Mouse (Mus musculus): ENCODE measurements around the gene Agps. TPM values are rescaled to one million over a fixed set of nuclear protein-coding genes. Genes with fewer than 3 reads are reported as not detected.
"Not testable (repeated sequence)": the region's sequence is repeated elsewhere in the genome, so short reads cannot be mapped to it uniquely, and the experiment has no call there.

Agps gene
- polyA plus RNA-seq, 1 experiment = 2.9 TPM

DNA sequence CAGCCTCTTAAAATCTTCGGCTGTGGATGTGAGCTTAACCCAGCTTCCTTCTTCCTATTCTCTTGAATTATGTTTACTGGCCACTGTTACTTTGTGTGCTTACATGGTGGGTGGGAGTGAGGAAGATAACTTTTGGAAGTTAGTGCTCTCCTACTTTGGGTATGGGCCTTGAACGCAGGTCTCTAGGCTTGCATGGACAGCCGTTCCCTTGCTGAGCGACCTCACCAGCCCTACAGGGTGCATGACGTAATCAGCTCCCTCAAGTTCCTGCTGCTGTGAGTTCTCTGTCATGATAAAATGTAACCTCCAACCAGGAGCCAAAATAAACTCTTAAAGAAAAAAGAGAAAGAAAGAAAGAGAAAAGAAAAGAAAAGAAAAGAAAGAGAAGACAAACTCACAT lies 132.1 kb downstream of the Agps start:
- Histone ChIP-seq H3K4me1 (peaks cover 24% of the 10 kb centered on the region), H3K36me3 (replicated peaks; ENCODE audit: low read length) (no peaks in the 10 kb centered on the region), H3K4me3 (replicated peaks) (peak overlapping the region; percentile 90), H3K9me3 (no peaks in the 10 kb centered on the region), H3K27me3 (replicated peaks) (peaks cover 9% of the 10 kb centered on the region)
- no peak for TF ChIP-seq GATA1 (IDR thresholded peaks at IDR 0.05; ENCODE audit: borderline replicate concordance, low read length)
- no peak for TF ChIP-seq FLI1 (IDR thresholded peaks at IDR 0.05; ENCODE audit: low read length)

DNA sequence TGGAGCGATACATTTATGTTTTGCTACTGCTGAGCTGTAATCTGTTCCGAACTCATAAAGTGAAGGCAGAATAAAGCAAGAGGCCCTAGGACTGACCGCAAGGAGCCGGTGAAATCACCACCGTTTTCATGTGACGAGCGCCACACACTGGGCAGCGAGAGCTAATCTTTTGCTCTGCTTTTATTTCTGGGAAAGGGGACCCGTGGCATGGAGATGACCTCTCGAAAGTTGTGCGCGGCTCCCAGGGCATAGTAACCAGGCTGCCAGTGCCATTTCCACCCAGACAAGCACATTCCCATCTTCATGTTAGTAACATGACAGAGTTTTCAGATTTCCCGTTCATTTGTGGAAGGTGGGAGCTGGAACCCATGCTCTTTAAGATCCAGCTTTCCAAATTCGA lies 132.5 kb downstream of the Agps start:
- peaks cover 24% of the 10 kb centered on the region for H3K4me1 ChIP-seq
- H3K27me3 ChIP-seq (replicated peaks) = peaks cover 8% of the 10 kb centered on the region
- peak overlapping the region; percentile 90 for H3K4me3 ChIP-seq (replicated peaks)
- no peaks in the 10 kb centered on the region for H3K9me3 ChIP-seq
- no peak for TF ChIP-seq FLI1 (IDR thresholded peaks at IDR 0.05; ENCODE audit: low read length)
- TF ChIP-seq GATA1 (IDR thresholded peaks at IDR 0.05; ENCODE audit: borderline replicate concordance, low read length) = no peak
- no peaks in the 10 kb centered on the region for H3K36me3 ChIP-seq (replicated peaks; ENCODE audit: low read length)

DNA sequence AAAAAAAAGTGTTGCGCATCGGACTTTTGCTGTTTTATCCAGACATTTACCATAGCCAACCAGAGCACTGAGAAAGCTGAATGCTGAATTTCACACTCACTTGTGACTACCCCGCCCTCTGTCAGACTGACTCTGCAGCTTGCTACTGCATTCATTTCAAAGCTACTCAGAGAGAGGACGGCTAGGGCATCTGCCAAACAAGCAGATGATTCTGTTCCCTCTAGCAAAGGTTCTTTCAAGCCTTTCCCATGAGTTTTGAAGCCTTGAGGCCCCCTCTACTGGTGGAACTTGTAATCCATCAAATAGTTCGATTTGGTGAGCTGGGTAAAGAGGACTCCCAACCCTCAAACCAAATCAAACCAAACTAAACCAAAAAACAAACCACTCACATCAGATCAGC lies 133.0 kb downstream of the Agps start:
- Histone ChIP-seq H3K36me3 (replicated peaks; ENCODE audit: low read length) (no peaks in the 10 kb centered on the region), H3K4me1 (peaks cover 24% of the 10 kb centered on the region), H3K9me3 (no peaks in the 10 kb centered on the region), H3K27me3 (replicated peaks) (peaks cover 10% of the 10 kb centered on the region), H3K4me3 (replicated peaks) (peak overlapping the region; percentile 90)
- TF ChIP-seq GATA1 (IDR thresholded peaks at IDR 0.05; ENCODE audit: borderline replicate concordance, low read length) (no peak), FLI1 (IDR thresholded peaks at IDR 0.05; ENCODE audit: low read length) (no peak)

DNA sequence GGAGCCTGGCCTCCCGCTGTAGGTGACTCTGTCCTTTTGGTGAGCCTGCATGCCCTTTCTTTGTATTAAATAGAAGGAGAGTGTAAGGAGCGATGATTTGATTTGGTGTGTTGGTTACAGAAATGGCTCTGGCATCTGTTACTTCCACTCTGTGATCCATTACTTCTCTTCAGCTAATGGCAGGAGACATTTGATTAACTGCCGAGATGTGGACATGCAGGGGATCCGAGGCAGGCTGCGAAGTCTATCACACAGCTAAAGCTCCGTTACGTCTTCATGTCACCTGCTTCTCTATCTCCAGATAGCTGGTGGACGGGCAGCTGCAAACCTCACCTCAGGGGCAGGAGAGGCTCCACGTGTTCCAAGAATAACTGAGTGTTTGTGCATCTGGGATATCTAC lies 142.2 kb downstream of the Agps start:
- no peaks in the 10 kb centered on the region for H3K9me3 ChIP-seq

DNA sequence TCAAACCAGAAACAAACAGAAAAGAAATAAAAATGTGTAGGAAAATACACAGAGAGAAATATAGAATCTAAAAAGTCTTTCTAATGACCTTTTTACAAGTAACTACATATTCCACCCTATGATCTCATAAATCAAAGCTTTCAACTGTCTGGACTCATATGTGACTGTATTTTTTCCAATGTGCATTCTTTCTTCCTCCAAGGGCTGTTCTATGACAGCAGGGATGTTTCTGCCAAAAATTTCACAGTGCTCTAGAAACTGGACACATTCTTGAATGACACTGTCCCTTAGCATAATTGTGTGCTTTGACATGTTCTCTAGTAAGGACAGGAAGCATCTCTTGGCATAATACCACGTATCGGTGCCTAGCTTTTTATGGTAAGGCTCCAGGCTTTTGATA lies 144.1 kb downstream of the Agps start:
- H3K4me1 ChIP-seq; H3K4me3 ChIP-seq (replicated peaks); H3K9me3 ChIP-seq; H3K36me3 ChIP-seq (replicated peaks; ENCODE audit: low read length); H3K27me3 ChIP-seq (replicated peaks): not testable (repeated sequence)

More for the DNA sequence above, 142.2 kb downstream of the Agps start:
- Histone ChIP-seq H3K36me3 (replicated peaks; ENCODE audit: low read length) (no peaks in the 10 kb centered on the region), H3K27me3 (replicated peaks) (peaks cover 5% of the 10 kb centered on the region), H3K4me1 (no peaks in the 10 kb centered on the region), H3K4me3 (replicated peaks) (no peak overlapping the region)
- TF ChIP-seq FLI1 (IDR thresholded peaks at IDR 0.05; ENCODE audit: low read length) (no peak), GATA1 (IDR thresholded peaks at IDR 0.05; ENCODE audit: borderline replicate concordance, low read length) (no peak)

DNA sequence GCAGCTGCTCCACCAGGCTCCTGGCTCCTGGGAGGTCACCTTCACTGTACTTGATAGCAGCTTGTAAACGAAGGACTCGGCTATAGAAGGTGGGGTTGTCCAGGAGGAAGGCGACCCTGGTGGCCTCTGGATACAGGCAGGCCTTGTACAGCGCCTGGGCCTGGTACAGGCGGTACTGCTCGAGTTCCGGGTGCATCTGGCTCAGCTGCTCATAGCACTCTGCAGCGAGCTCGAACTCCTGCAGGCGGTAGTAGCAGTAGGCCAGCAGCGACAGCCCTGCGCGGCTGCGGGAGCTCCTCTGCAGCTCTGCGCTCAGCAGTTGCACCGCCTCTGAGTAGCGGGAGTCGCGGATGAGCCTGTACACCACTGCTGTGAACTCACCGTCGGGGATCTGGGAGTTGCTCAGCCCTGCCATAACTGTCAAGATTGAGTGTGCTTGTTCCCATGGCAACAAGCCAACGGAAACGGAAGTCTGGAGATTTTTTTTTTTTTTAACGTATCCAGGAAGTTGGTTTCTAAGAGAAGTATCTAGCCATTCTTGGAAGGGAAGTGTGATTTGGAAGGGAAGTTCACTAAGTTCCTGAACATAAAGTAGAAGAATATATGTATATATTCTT lies 145.9 kb downstream of the Agps start, which contains the start of gene Ttc30a2:
Ttc30a2 (minus strand) TSS at position 419 of the 617 bp plus-strand sequence.
- not testable (repeated sequence) for H3K4me3 ChIP-seq (replicated peaks); H3K4me1 ChIP-seq; H3K36me3 ChIP-seq (replicated peaks; ENCODE audit: low read length); H3K27me3 ChIP-seq (replicated peaks); H3K9me3 ChIP-seq

Other genes starting within 250 kb of the Agps start
- 28.2 and 136 TPM in 2 replicates for gene Hnrnpa3, start 172.9 kb upstream of the Agps start, polyA plus RNA-seq (2012; ENCODE audit: insufficient read depth, low replicate concordance)
- 11.9 and 34.2 TPM in 2 replicates for gene Nfe2l2, start 127.5 kb upstream of the Agps start, polyA plus RNA-seq (2012; ENCODE audit: insufficient read depth, low replicate concordance)
- 0.68 TPM in 2 replicates for gene Ttc30b, start 106.4 kb downstream of the Agps start, polyA plus RNA-seq (2012; ENCODE audit: insufficient read depth, low replicate concordance)
- gene Ttc30a2, start 146.0 kb downstream of the Agps start, polyA plus RNA-seq (2012; ENCODE audit: insufficient read depth, low replicate concordance) = 0.30 and 1.3 TPM in 2 replicates
- gene Ttc30a1, start 149.8 kb downstream of the Agps start, polyA plus RNA-seq (2012; ENCODE audit: insufficient read depth, low replicate concordance) = 0.17 TPM in 1 of 2 replicates, not detected in the other